Mouse (Mus musculus): Measurements from ENCODE around the gene Lamc3.

GRCm38 (mm10) chr2:31878610-31879009, 8.5 kb upstream of the Lamc3 start:
- TF ChIP-seq POLR2A (IDR thresholded peaks at IDR 0.05; ENCODE audit: borderline replicate concordance, control insufficient read depth, low read depth, low read length), result no peak
- no peak for TF ChIP-seq CTCF (IDR thresholded peaks at IDR 0.05; ENCODE audit: control insufficient read depth, insufficient read depth, low read length)
